Mouse (Mus musculus): ENCODE data around the gene Egln3.

Gene Egln3

GRCm38 (mm10) chr12:54162637-54163131 is 41.0 kb downstream of the Egln3 start:
- peak; percentile 55 for DNase-seq (ENCODE audit: extremely low spot score, low spot score)

GRCm38 (mm10) chr12:54161468-54162202 is 42.0 kb downstream of the Egln3 start:
- no peak for DNase-seq (ENCODE audit: extremely low spot score, low spot score)

GRCm38 (mm10) chr12:54160279-54160678 is 43.4 kb downstream of the Egln3 start:
- no peak for DNase-seq (ENCODE audit: extremely low spot score, low spot score)

GRCm38 (mm10) chr12:54154771-54155170 is 48.9 kb downstream of the Egln3 start:
- no peak for DNase-seq (ENCODE audit: extremely low spot score, low spot score)

- DNase-seq (ENCODE audit: extremely low spot score, low spot score), result no peak
Measured at GRCm38 (mm10) chr12:54146943-54147556, 56.6 kb downstream of the Egln3 start.

Measured in neural tube, embryonic 10.5 days (tissue).